Mouse (Mus musculus) intestine, embryonic 14.5 days (tissue): ENCODE measurements at regions not wholly inside any gene's neighbourhood (a gene's known extent, or its start where the extent isn't known, plus 50 kb on each side); places are given as distances from the start of the nearest gene placed in this dataset.

Source experiments
- ATAC-seq: fragments of 200-750 bp; cut with Nextera tagmentation; replicated peaks from 2 replicates; pipeline ENCODE4 v1.8.0; 2017; ENCODE audit warnings: low read depth, moderate number of reproducible peaks, moderate TSS enrichment, moderate library complexity; ENCODE audit not compliant: low FRiP score, low TSS enrichment
- DNase-seq: peaks from one replicate; pipeline ENCODE4 v3.0.0-alpha.2; 2018; ENCODE audit warnings: low spot score
- H3K27ac ChIP-seq: fragments of 300-500 bp; sonication (generic); 2 replicates; pipeline ENCODE4 v1.5.1; 2014; ENCODE audit warnings: low read depth, mild to moderate bottlenecking, control low read depth
- H3K27me3 ChIP-seq: fragments of 300-500 bp; sonication (generic); replicated peaks from 2 replicates; pipeline ENCODE4 v1.6.1; 2014; ENCODE audit warnings: low read length, control low read depth; ENCODE audit not compliant: control insufficient read depth, insufficient read depth
- H3K36me3 ChIP-seq: fragments of 300-500 bp; sonication (generic); 2 replicates; pipeline ENCODE4 v1.6.1; 2014; ENCODE audit warnings: low read length, control low read depth; ENCODE audit not compliant: control insufficient read depth, insufficient read depth
- H3K4me1 ChIP-seq: fragments of 300-500 bp; sonication (generic); replicated peaks from 2 replicates; pipeline ENCODE4 v1.6.1; 2014; ENCODE audit warnings: low read length, control low read depth, mixed read lengths; ENCODE audit not compliant: control insufficient read depth, insufficient read depth
- H3K4me2 ChIP-seq: fragments of 300-500 bp; sonication (generic); 2 replicates; pipeline ENCODE4 v1.6.1; 2014; ENCODE audit warnings: low read length
- H3K4me3 ChIP-seq: fragments of 300-500 bp; sonication (generic); 2 replicates; pipeline ENCODE4 v1.5.1; 2014; ENCODE audit warnings: low read depth, low read length, control low read depth, mixed read lengths
- H3K9ac ChIP-seq: fragments of 300-500 bp; sonication (generic); 2 replicates; pipeline ENCODE4 v1.6.1; 2014; ENCODE audit warnings: mild to moderate bottlenecking, low read length
- H3K9me3 ChIP-seq: fragments of 300-500 bp; sonication (generic); 2 replicates; pipeline ENCODE4 v1.6.1; 2016; ENCODE audit warnings: low read length, control low read depth; ENCODE audit not compliant: control insufficient read depth
- WGBS: fragments of 180-500 bp; shearing (Covaris S2); extraction: QIAGEN DNeasy Blood & Tissue Kit; methylation state at CpG from one replicate; pipeline ENCODE4 v1.1.7; 2014; 5-methylcytosine and 5-hydroxymethylcytosine counted together

DNA sequence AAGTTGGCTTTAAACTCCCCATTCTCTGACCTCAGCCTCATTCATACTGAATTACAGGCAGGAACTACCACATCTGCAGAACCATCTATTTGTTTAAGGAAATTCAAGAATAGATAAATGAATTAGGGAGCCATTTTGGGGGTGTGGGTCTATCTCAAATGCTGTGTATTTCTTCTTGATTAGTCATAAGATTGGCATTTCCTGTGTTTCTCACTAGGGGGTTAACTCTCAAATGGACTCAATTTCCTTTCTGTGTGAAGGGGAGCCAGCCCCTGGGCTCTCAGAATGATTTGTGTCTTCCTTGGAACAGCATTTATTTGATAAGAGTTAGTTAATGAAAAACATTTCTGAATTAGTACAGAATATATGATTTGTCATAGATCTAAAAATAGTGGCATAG lies 196.8 kb upstream of the Nbea start:
- Histone ChIP-seq H3K36me3 (no peaks in the 10 kb centered on the region), H3K4me3 (no peak overlapping the region), H3K27me3 (no peaks in the 10 kb centered on the region), H3K4me2 (no peak overlapping the region), H3K9me3 (no peaks in the 10 kb centered on the region), H3K27ac (no peak overlapping the region), H3K4me1 (no peaks in the 10 kb centered on the region), H3K9ac (no peak overlapping the region)
- ATAC-seq (no peak), DNase-seq (no peak)

DNA sequence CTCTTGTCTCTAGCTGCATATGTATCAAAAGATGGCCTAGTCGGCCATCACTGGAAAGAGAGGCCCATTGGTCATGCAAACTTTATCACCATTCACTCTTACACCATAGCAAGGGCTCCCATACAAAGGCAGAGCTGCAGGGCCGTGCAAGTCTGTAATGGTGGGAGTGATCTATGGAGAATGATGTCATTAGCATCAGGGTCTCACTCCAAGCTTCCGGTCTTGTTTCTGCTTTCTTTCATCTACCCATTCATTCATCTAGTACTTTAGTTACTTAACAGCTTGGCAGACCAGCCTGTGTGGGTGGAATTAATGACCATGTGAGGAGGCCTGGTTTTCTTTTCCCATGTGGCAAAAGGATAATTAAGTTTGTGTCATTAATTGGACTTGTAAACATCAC lies 196.0 kb upstream of the Nbea start:
- no peak for ATAC-seq
- H3K36me3 ChIP-seq = no peaks in the 10 kb centered on the region
- DNase-seq = no peak
- H3K27ac ChIP-seq = no peak overlapping the region
- H3K27me3 ChIP-seq = no peaks in the 10 kb centered on the region
- H3K4me1 ChIP-seq = no peaks in the 10 kb centered on the region
- WGBS = 54% methylated on average over 3 of the region's 3 CpGs
- no peak overlapping the region for H3K9ac ChIP-seq
- no peak overlapping the region for H3K4me3 ChIP-seq
- no peaks in the 10 kb centered on the region for H3K9me3 ChIP-seq
- no peak overlapping the region for H3K4me2 ChIP-seq

DNA sequence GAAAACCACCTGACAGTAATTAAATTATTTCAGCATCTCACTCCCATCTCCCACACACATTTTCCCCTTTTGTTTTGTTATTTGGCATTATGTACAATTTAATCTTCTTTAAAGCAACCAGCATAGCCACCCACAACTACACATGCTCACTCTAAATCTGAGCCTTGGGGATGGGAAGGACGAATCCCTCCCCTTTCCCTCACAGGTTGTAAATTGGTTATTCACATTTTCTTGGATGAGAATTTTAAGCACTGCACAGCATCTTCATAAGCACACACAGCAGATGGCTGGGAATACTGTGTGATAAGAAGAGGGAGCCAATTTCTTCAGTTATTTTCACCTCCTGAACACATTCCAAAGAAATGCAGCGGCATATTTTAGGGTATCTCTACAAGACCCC lies 179.0 kb upstream of the Nbea start:
- no peak overlapping the region for H3K4me2 ChIP-seq
- H3K9me3 ChIP-seq = no peaks in the 10 kb centered on the region
- no peaks in the 10 kb centered on the region for H3K36me3 ChIP-seq
- 89% methylated on average over 2 of the region's 2 CpGs for WGBS
- H3K27ac ChIP-seq = no peak overlapping the region
- H3K4me3 ChIP-seq = no peak overlapping the region
- ATAC-seq (no peak), DNase-seq (no peak)
- H3K27me3 ChIP-seq = no peaks in the 10 kb centered on the region
- no peak overlapping the region for H3K9ac ChIP-seq
- no peaks in the 10 kb centered on the region for H3K4me1 ChIP-seq

DNA sequence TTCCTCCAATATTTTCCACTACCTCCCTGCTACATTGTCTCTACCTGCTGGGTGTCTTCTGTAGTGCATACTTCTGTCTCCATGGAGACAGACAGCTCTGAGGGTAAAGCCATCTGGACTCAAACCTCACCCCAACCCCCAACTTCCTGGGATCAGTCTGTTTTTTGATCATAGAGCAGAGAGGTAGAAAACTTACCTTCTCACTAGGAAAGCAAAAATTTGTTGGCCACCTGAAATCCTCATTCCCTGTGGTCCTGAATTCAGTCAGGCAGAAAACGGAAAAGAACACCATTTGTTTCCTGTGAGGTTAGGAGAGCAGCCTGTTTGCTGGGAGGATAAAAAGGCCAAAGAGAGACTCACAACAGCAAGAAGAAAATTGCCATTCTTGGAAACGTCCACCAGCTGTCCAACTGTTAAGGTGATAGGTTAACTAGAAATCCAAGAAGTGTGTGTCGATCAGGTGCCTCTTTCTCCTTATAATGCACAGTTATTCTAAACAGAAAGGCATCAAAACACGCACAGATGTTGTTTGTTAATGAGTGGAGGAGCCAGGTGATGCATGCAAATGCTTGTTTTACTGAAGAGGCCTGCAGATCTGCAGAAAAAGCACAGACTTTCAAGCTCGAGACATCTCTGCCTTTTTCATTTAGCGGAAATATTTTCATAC lies 173.7 kb upstream of the Nbea start:
- no peaks in the 10 kb centered on the region for H3K4me1 ChIP-seq
- DNase-seq (no peak), ATAC-seq (no peak)
- no peak overlapping the region for H3K9ac ChIP-seq
- no peak overlapping the region for H3K4me3 ChIP-seq
- H3K4me2 ChIP-seq = no peak overlapping the region
- H3K36me3 ChIP-seq = no peaks in the 10 kb centered on the region
- no peaks in the 10 kb centered on the region for H3K27me3 ChIP-seq
- H3K27ac ChIP-seq = no peak overlapping the region
- no peaks in the 10 kb centered on the region for H3K9me3 ChIP-seq
- 58% methylated on average over 6 of the region's 6 CpGs for WGBS

DNA sequence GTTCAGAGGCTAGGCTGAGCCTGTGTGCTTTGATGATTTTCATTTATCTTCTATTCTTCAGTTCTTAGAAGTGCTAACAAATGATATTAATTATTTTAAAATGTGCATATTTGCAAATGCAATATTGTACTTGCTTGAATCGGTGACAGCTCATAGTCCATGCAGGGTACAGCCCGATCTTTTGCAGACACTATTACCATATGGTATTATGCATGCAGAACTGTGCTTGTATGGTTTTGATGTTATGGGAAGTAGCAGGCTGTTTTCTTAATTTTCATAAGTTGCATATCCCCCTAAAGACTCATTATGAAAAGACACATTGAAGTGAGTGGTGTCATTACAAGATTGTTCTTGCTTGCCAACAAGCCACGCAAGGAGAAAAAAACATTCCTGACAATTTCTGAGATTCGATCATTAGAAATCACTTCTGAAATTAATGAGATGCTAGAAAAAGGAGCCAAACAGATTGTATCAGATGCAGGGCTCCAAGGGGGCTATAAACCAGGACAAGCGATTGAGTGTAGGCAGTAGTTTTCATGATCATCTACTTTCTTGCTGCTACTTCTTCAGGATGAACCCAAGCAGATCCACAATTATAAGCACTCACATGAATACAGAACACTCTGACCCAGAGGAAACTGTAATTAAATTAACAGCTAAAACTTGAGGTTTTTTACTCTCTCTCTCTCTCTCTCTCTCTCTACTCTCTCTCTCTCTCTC lies 172.8 kb upstream of the Nbea start:
- H3K4me1 ChIP-seq = no peaks in the 10 kb centered on the region
- no peaks in the 10 kb centered on the region for H3K27me3 ChIP-seq
- ATAC-seq (no peak), DNase-seq (no peak)
- H3K36me3 ChIP-seq = no peaks in the 10 kb centered on the region
- H3K4me2 ChIP-seq = no peak overlapping the region
- H3K9ac ChIP-seq = no peak overlapping the region
- 93% methylated on average over 5 of the region's 5 CpGs for WGBS
- H3K4me3 ChIP-seq = no peak overlapping the region
- H3K27ac ChIP-seq = no peak overlapping the region
- H3K9me3 ChIP-seq = no peaks in the 10 kb centered on the region
